Mouse (Mus musculus) CH12.LX (cell line): ENCODE data around the gene Olfr286. TPM values are rescaled to one million over a fixed set of nuclear protein-coding genes. Genes with fewer than 3 reads are reported as not detected.
A peak's percentile ranks its signal among the peaks of the same experiment; 100 is the strongest.

Source experiments
- DNase-seq: peaks from one replicate; pipeline ENCODE4 v3.0.0-alpha.2; 2013; ENCODE audit errors: extremely low read depth
- H3K27ac ChIP-seq: 2 replicates; pipeline ENCODE4 v1.5.1; 2012; ENCODE audit warnings: low read depth, mild to moderate bottlenecking, control low read depth, moderate library complexity; ENCODE audit not compliant: insufficient read depth
- H3K27me3 ChIP-seq: replicated peaks from 2 replicates; pipeline ENCODE3; 2012; ENCODE audit warnings: inconsistent platforms
- H3K36me3 ChIP-seq, 2 experiments: replicated peaks in 1 of 2; 2 replicates each; pipeline versions ENCODE3 to v1.6.1; 2012; ENCODE audit warnings: inconsistent platforms in 1 of 2, low read length in 1 of 2, mild to moderate bottlenecking in 1 of 2, mixed read lengths in 1 of 2, moderate library complexity in 1 of 2; ENCODE audit not compliant: control insufficient read depth in 1 of 2, insufficient read depth in 1 of 2
- H3K4me1 ChIP-seq, 2 experiments: 2 replicates each; pipeline ENCODE4 v1.6.1; 2012; ENCODE audit warnings: inconsistent platforms in 1 of 2, moderate library complexity in 1 of 2; ENCODE audit not compliant: insufficient read depth in 2 of 2, control insufficient read depth in 1 of 2
- H3K4me2 ChIP-seq: 2 replicates; pipeline ENCODE4 v1.6.1; 2012; ENCODE audit warnings: low read depth, mild to moderate bottlenecking, control low read depth; ENCODE audit not compliant: poor library complexity, insufficient read depth, severe bottlenecking
- H3K4me3 ChIP-seq, 3 experiments: fragments of 150-350 bp in 1 of 3; sonication (generic) in 1 of 3; replicated peaks in 1 of 3; 2 replicates each; pipeline versions ENCODE3 to v1.5.1; 2011 to 2012; ENCODE audit warnings: low read depth in 2 of 3, low read length in 2 of 3, mild to moderate bottlenecking in 2 of 3, moderate library complexity in 2 of 3, control low read depth in 1 of 3, improper control_type of control experiment in 1 of 3, inconsistent platforms in 1 of 3, mixed read lengths in 1 of 3; ENCODE audit not compliant: poor library complexity in 1 of 3
- H3K79me2 ChIP-seq: replicated peaks from 2 replicates; pipeline ENCODE4 v1.6.1; 2012; ENCODE audit warnings: mild to moderate bottlenecking, moderate library complexity; ENCODE audit not compliant: control insufficient read depth, poor library complexity, insufficient read depth, severe bottlenecking; ENCODE audit errors: extremely low read depth
- H3K9ac ChIP-seq: 2 replicates; pipeline ENCODE4 v1.6.1; 2012; ENCODE audit warnings: low read depth, mild to moderate bottlenecking, control low read depth, moderate library complexity; ENCODE audit not compliant: insufficient read depth
- H3K9me3 ChIP-seq: replicated peaks from 2 replicates; pipeline ENCODE3; 2012; ENCODE audit warnings: low read length, inconsistent platforms, mixed read lengths
- BHLHE40 ChIP-seq: IDR thresholded peaks from 2 replicates; pipeline ENCODE4 v1.6.1; 2011; ENCODE audit warnings: mild to moderate bottlenecking, low read depth, low read length, improper control_type of control experiment
- CHD2 ChIP-seq: IDR thresholded peaks from 2 replicates; pipeline ENCODE4 v1.6.1; 2011; ENCODE audit warnings: low read length, improper control_type of control experiment
- CTCF ChIP-seq, 2 experiments: IDR thresholded peaks in 1 of 2; conservative IDR thresholded peaks in 1 of 2; 2 replicates each; pipeline ENCODE4 v1.5.1; 2011 to 2012; ENCODE audit warnings: low read depth in 2 of 2, low read length in 2 of 2, improper control_type of control experiment in 1 of 2, inconsistent platforms in 1 of 2, mild to moderate bottlenecking in 1 of 2, moderate library complexity in 1 of 2
- E2F4 ChIP-seq: IDR thresholded peaks from 2 replicates; pipeline ENCODE4 v1.6.1; 2011; ENCODE audit warnings: low read depth, low read length, improper control_type of control experiment; ENCODE audit not compliant: insufficient replicate concordance
- ELF1 ChIP-seq: IDR thresholded peaks from 2 replicates; pipeline ENCODE4 v1.6.1; 2014; ENCODE audit warnings: low read depth, mild to moderate bottlenecking, inconsistent platforms, low read length, improper control_type of control experiment
- EP300 ChIP-seq: IDR thresholded peaks from 2 replicates; pipeline ENCODE4 v1.6.1; 2011; ENCODE audit warnings: low read length, improper control_type of control experiment
- ETS1 ChIP-seq: conservative IDR thresholded peaks from 2 replicates; pipeline ENCODE4 v1.6.1; 2012; ENCODE audit warnings: low read depth, mild to moderate bottlenecking, inconsistent platforms, low read length, improper control_type of control experiment, moderate library complexity
- GABPA ChIP-seq: IDR thresholded peaks from 2 replicates; pipeline ENCODE4 v1.6.1; 2012; ENCODE audit warnings: low read depth, low read length, improper control_type of control experiment, inconsistent platforms; ENCODE audit not compliant: insufficient replicate concordance
- HCFC1 ChIP-seq: IDR thresholded peaks from 2 replicates; pipeline ENCODE4 v1.6.1; 2012; ENCODE audit warnings: low read depth, mild to moderate bottlenecking, inconsistent platforms, low read length, improper control_type of control experiment
- IRF4 ChIP-seq: IDR thresholded peaks from 2 replicates; pipeline ENCODE4 v1.6.1; 2014; ENCODE audit warnings: low read depth, mild to moderate bottlenecking, inconsistent platforms, low read length, improper control_type of control experiment
- JUN ChIP-seq: IDR thresholded peaks from 2 replicates; pipeline ENCODE4 v1.6.1; 2011; ENCODE audit warnings: low read depth, mild to moderate bottlenecking, low read length, improper control_type of control experiment, moderate library complexity; ENCODE audit not compliant: insufficient read depth
- JUND ChIP-seq: conservative IDR thresholded peaks from 2 replicates; pipeline ENCODE4 v1.6.1; 2011; ENCODE audit warnings: low read depth, low read length, improper control_type of control experiment
- KAT2A ChIP-seq: IDR thresholded peaks from 2 replicates; pipeline ENCODE4 v1.6.1; 2012; ENCODE audit warnings: low read length, improper control_type of control experiment, inconsistent platforms; ENCODE audit not compliant: insufficient replicate concordance
- MAX ChIP-seq: IDR thresholded peaks from 2 replicates; pipeline ENCODE4 v1.6.1; 2011; ENCODE audit warnings: low read length, improper control_type of control experiment
- MAZ ChIP-seq: IDR thresholded peaks from 2 replicates; pipeline ENCODE4 v1.6.1; 2012; ENCODE audit warnings: low read depth, mild to moderate bottlenecking, inconsistent platforms, low read length, improper control_type of control experiment, moderate library complexity
- MEF2A ChIP-seq: IDR thresholded peaks from 2 replicates; pipeline ENCODE4 v1.6.1; 2014; ENCODE audit warnings: low read depth, mild to moderate bottlenecking, inconsistent platforms, low read length, improper control_type of control experiment, borderline replicate concordance
- MXI1 ChIP-seq: IDR thresholded peaks from 2 replicates; pipeline ENCODE4 v1.6.1; 2011; ENCODE audit warnings: mild to moderate bottlenecking, low read depth, low read length, improper control_type of control experiment
- MYC ChIP-seq: IDR thresholded peaks from 2 replicates; pipeline ENCODE4 v1.6.1; 2011; ENCODE audit warnings: low read depth, mild to moderate bottlenecking, improper control_type of control experiment, low read length
- NELFE ChIP-seq: IDR thresholded peaks from 2 replicates; pipeline ENCODE4 v1.6.1; 2011; ENCODE audit warnings: low read depth, low read length, improper control_type of control experiment
- NRF1 ChIP-seq: IDR thresholded peaks from 2 replicates; pipeline ENCODE4 v1.6.1; 2014; ENCODE audit warnings: low read depth, mild to moderate bottlenecking, inconsistent platforms, low read length, improper control_type of control experiment, moderate library complexity
- PAX5 ChIP-seq: IDR thresholded peaks from 2 replicates; pipeline ENCODE4 v1.6.1; 2012; ENCODE audit warnings: low read length, inconsistent platforms, mixed read lengths
- POLR2A ChIP-seq: IDR thresholded peaks from 2 replicates; pipeline ENCODE4 v1.6.1; 2011; ENCODE audit warnings: low read depth, mild to moderate bottlenecking, improper control_type of control experiment, low read length
- POLR2AphosphoS2 ChIP-seq: IDR thresholded peaks from 2 replicates; pipeline ENCODE4 v1.6.1; 2011; ENCODE audit warnings: low read depth, low read length, improper control_type of control experiment
- RCOR1 ChIP-seq: conservative IDR thresholded peaks from 2 replicates; pipeline ENCODE4 v1.6.1; 2012; ENCODE audit warnings: low read depth, mild to moderate bottlenecking, inconsistent platforms, low read length, improper control_type of control experiment
- TBP ChIP-seq: conservative IDR thresholded peaks from 2 replicates; pipeline ENCODE4 v1.6.1; 2011; ENCODE audit warnings: low read depth, low read length, improper control_type of control experiment
- TCF12 ChIP-seq: IDR thresholded peaks from 2 replicates; pipeline ENCODE4 v1.6.1; 2014; ENCODE audit warnings: low read depth, mild to moderate bottlenecking, inconsistent platforms, low read length, improper control_type of control experiment
- UBTF ChIP-seq: IDR thresholded peaks from 2 replicates; pipeline ENCODE4 v1.6.1; 2012; ENCODE audit warnings: low read depth, mild to moderate bottlenecking, inconsistent platforms, low read length, improper control_type of control experiment, moderate library complexity
- USF1 ChIP-seq: IDR thresholded peaks from 2 replicates; pipeline ENCODE4 v1.6.1; 2014; ENCODE audit warnings: low read depth, mild to moderate bottlenecking, inconsistent platforms, low read length, improper control_type of control experiment
- USF2 ChIP-seq: conservative IDR thresholded peaks from 2 replicates; pipeline ENCODE4 v1.6.1; 2011; ENCODE audit warnings: low read depth, low read length, improper control_type of control experiment
- ZC3H11A ChIP-seq: IDR thresholded peaks from 2 replicates; pipeline ENCODE4 v1.6.1; 2012; ENCODE audit warnings: low read depth, mild to moderate bottlenecking, inconsistent platforms, low read length, improper control_type of control experiment
- ZKSCAN1 ChIP-seq: IDR thresholded peaks from 2 replicates; pipeline ENCODE4 v1.6.1; 2012; ENCODE audit warnings: low read depth, inconsistent platforms, low read length, improper control_type of control experiment, borderline replicate concordance
- ZMIZ1 ChIP-seq: IDR thresholded peaks from 2 replicates; pipeline ENCODE4 v1.6.1; 2012; ENCODE audit warnings: low read depth, mild to moderate bottlenecking, inconsistent platforms, low read length, improper control_type of control experiment
- dilution Hi-C: fragments of 300-500 bp; cut with MboI; formaldehyde crosslinking; loops from 2 replicates; pipeline ENCODE4 v1.14.3; 2020; ENCODE audit warnings: low sequenced_read_pairs; ENCODE audit not compliant: extremely low pct_unique_long_range_greater_than_20kb, extremely low pct_ligation_motif_present
- in situ Hi-C: fragments of 300-500 bp; cut with MboI; formaldehyde crosslinking; loops from 3 replicates; pipeline ENCODE4 v1.14.3; 2019; ENCODE audit warnings: low sequenced_read_pairs, low pct_ligation_motif_present, low pct_unique_long_range_greater_than_20kb, mixed read lengths
- polyA plus RNA-seq: library from polyadenylated mRNA; unstranded; fragments of >175 nt; gene quantifications from 2 replicates; pipeline ENCODE4 v1.2.1, GENCODE M21; 2012; ENCODE audit warnings: low read depth; ENCODE audit not compliant: insufficient read length
- total RNA-seq, 2 experiments: library from RNA; depleted of rRNA; stranded (reverse); fragments of 300-350 nt in 1 of 2; fragments of >200 nt in 1 of 2; gene quantifications; 2 replicates each; pipeline ENCODE4 v1.2.3; 2012 to 2014

The Olfr286 gene
- 0.04 TPM in 1 of 2 replicates, not detected in the other for total RNA-seq (2012; rRNA removed)
- total RNA-seq (2014; rRNA removed): not detected in 2 replicates
- not detected in 2 replicates for polyA plus RNA-seq

DNA sequence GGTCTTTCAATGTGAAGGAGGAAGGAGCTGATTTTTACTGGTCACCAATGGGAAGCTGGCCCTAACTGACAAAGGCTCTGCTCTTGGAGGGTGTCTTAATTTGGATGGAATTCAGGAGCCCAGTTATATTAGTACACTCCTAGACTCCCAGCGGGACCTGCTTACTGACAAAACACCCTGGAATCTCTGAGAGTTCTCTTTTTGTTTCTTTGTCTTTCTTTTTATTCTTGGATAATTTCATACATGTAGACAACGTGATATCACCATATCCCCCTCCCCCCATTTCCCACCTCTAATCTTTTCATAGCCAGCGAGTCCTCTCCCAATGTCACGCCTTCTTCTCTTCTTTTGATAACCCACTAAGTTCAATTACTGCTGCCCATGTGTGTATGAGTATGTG, at the start of gene Olfr286:
TSS of gene Olfr286 (minus strand) at position 101 of the 400 bp plus-strand sequence.
- H3K27me3 ChIP-seq: peaks cover 80% of the 10 kb centered on the region
- in situ Hi-C loops: no loop called here
- H3K9ac ChIP-seq: no peak within 1 kb of the TSS
- H3K36me3 ChIP-seq: no peaks in the 10 kb centered on the region
- H3K9me3 ChIP-seq: peaks cover 6% of the 10 kb centered on the region
- dilution Hi-C loops: no loop called here
- no peak within 1 kb of the TSS for H3K4me2 ChIP-seq
- H3K4me3 ChIP-seq: no peak within 1 kb of the TSS
- H3K79me2 ChIP-seq: no peaks in the 10 kb centered on the region
- no peaks in the 10 kb centered on the region for H3K4me1 ChIP-seq
- TF ChIP-seq UBTF: no peak
- no peak for TF ChIP-seq USF1
- TF ChIP-seq IRF4: no peak
- TF ChIP-seq TBP: no peak
- TF ChIP-seq NELFE: no peak
- no peak for TF ChIP-seq ZC3H11A
- TF ChIP-seq CHD2: no peak
- no peak for TF ChIP-seq JUND
- no peak for DNase-seq
- no peak within 1 kb of the TSS for H3K27ac ChIP-seq

DNA sequence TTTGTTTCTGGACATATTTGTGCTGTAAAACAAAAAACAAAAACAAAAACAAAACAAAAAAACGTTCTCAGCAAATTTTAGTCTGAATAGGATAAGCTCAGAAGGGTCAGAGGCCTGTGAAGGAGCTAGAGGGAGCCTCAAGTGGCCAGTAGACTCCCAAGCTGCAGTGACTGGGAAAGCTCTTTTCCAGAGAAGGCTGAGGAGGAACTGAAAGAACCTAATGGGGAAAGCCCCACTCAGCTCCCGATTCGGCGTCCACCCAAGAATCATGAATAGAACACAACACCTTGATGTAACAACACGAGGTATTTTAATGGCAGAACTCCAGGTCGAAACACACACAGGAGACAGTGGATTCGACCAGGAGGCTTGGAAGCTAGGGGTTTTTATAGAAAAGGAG, 23.5 kb upstream of the Olfr286 start:
- H3K9ac ChIP-seq: no peak overlapping the region
- peaks cover 27% of the 10 kb centered on the region for H3K27me3 ChIP-seq
- H3K4me1 ChIP-seq: peaks cover 0 to 19% of the 10 kb centered on the region in 2 experiments; a peak in 2 of 4 replicates
- peaks cover 28% of the 10 kb centered on the region for H3K9me3 ChIP-seq
- dilution Hi-C loops: no loop called here
- H3K4me3 ChIP-seq: no peak overlapping the region
- in situ Hi-C loops: no loop called here
- DNase-seq: peak; percentile 39
- no peaks in the 10 kb centered on the region for H3K79me2 ChIP-seq
- H3K4me2 ChIP-seq: no peak overlapping the region
- H3K27ac ChIP-seq: no peak overlapping the region
- H3K36me3 ChIP-seq: no peaks in the 10 kb centered on the region
- no peak for TF ChIP-seq ZC3H11A
- TF ChIP-seq MEF2A: 0 out of 2 replicates have a peak, but pooled peaks have one; percentile 50
- no peak for TF ChIP-seq TCF12
- no peak for TF ChIP-seq ETS1
- no peak for TF ChIP-seq ZMIZ1
- TF ChIP-seq GABPA: no peak
- no peak for TF ChIP-seq MXI1
- TF ChIP-seq ZKSCAN1: no peak
- TF ChIP-seq TBP: no peak
- peak; percentile 90 for TF ChIP-seq IRF4
- TF ChIP-seq MYC: no peak
- TF ChIP-seq CHD2: no peak
- no peak for TF ChIP-seq NRF1
- no peak for TF ChIP-seq USF1
- no peak for TF ChIP-seq USF2
- TF ChIP-seq ELF1: no peak
- no peak for TF ChIP-seq UBTF
- 0 out of 2 replicates have a peak, but pooled peaks have one; percentile 54 for TF ChIP-seq RCOR1
- no peak for TF ChIP-seq NELFE
- no peak for TF ChIP-seq JUN
- no peak for TF ChIP-seq JUND
- TF ChIP-seq E2F4: no peak
- no peak for TF ChIP-seq MAZ
- peak; percentile 85 for TF ChIP-seq EP300
- TF ChIP-seq MAX: no peak
- TF ChIP-seq PAX5: no peak
- no peak for TF ChIP-seq POLR2AphosphoS2
- TF ChIP-seq KAT2A: no peak
- no peak for TF ChIP-seq BHLHE40
- TF ChIP-seq HCFC1: no peak
- TF ChIP-seq POLR2A: no peak
- peak in 1 of 2 experiments; percentile 41; a peak in 2 of 4 replicates for TF ChIP-seq CTCF (conservative IDR thresholded peaks at IDR 0.05 in 1 of 2, IDR thresholded peaks at IDR 0.05 in 1 of 2; ENCODE audit: low read depth in 2 of 2, low read length in 2 of 2)
